Comparison of ENCODE assay signal across 8 mouse cellular contexts in genomic region chr14:76031117-76031842, GRCm38 (mm10). TPM values are rescaled to one million over a fixed set of nuclear protein-coding genes. Genes with fewer than 3 reads are reported as not detected.
DNase-seq lines count a peak whose midpoint lies in the region; ATAC-seq lines count a peak whose summit lies in the region.

No protein-coding gene starts in this region.

- no peak for ATAC-seq in embryonic facial prominence, embryonic 12.5 days (ENCODE audit: insufficient number of reproducible peaks, insufficient read depth, low FRiP score, low TSS enrichment)
- ATAC-seq in heart, embryonic 15.5 days (replicated peaks; ENCODE audit: insufficient number of reproducible peaks, insufficient read depth, low FRiP score, low read depth): no peak
- peak; percentile 46 for ATAC-seq in midbrain, embryonic 13.5 days
- no peak for ATAC-seq in monocyte, adult 5-6 weeks (replicated peaks; ENCODE audit: insufficient number of reproducible peaks, low FRiP score, low TSS enrichment, poor library complexity, severe bottlenecking)
- no peak for ATAC-seq in liver, embryonic 12.5 days

- no peak overlapping the region for H3K27ac ChIP-seq in embryonic facial prominence, embryonic 12.5 days
- peak overlapping the region; percentile 31; the same call in 1 of the 2 replicates for H3K27ac ChIP-seq in heart, embryonic 15.5 days
- H3K27ac ChIP-seq in midbrain, embryonic 13.5 days: peak overlapping the region; percentile 91
- no peak overlapping the region for H3K27ac ChIP-seq in liver, embryonic 12.5 days

- 42% methylated on average over 11 of the region's 11 CpGs for WGBS in embryonic facial prominence, embryonic 12.5 days
- 41% methylated on average over 11 of the region's 11 CpGs for WGBS in heart, embryonic 15.5 days
- 37% methylated on average over 11 of the region's 11 CpGs for WGBS in midbrain, embryonic 13.5 days
- 63% methylated on average over 11 of the region's 11 CpGs for WGBS in liver, embryonic 12.5 days (ENCODE audit: insufficient replicate concordance)

- H3K9ac ChIP-seq in embryonic facial prominence, embryonic 12.5 days: no peak overlapping the region
- H3K9ac ChIP-seq in heart, embryonic 15.5 days: no peak overlapping the region
- H3K9ac ChIP-seq in midbrain, embryonic 13.5 days (replicated peaks): no peak overlapping the region
- H3K9ac ChIP-seq in liver, embryonic 12.5 days: no peak overlapping the region

- DNase-seq in right cerebral cortex, postnatal 14 days: peak; percentile 9
- DNase-seq in right cerebral cortex, postnatal 36 days (ENCODE audit: low spot score in 2 of 2): no peak
- no peak for DNase-seq in embryo, embryonic 11 days

- no peaks in the 10 kb centered on the region for H3K27me3 ChIP-seq in embryonic facial prominence, embryonic 12.5 days
- no peaks in the 10 kb centered on the region for H3K27me3 ChIP-seq in heart, embryonic 15.5 days
- H3K27me3 ChIP-seq in midbrain, embryonic 13.5 days: no peaks in the 10 kb centered on the region
- H3K27me3 ChIP-seq in liver, embryonic 12.5 days (replicated peaks): no peaks in the 10 kb centered on the region; the same call in 1 of the 2 replicates

- H3K36me3 ChIP-seq in embryonic facial prominence, embryonic 12.5 days: no peaks in the 10 kb centered on the region
- no peaks in the 10 kb centered on the region for H3K36me3 ChIP-seq in heart, embryonic 15.5 days
- no peaks in the 10 kb centered on the region for H3K36me3 ChIP-seq in midbrain, embryonic 13.5 days
- no peaks in the 10 kb centered on the region for H3K36me3 ChIP-seq in liver, embryonic 12.5 days

- H3K4me3 ChIP-seq in embryonic facial prominence, embryonic 12.5 days: no peak overlapping the region
- H3K4me3 ChIP-seq in heart, embryonic 15.5 days: no peak overlapping the region
- H3K4me3 ChIP-seq in midbrain, embryonic 13.5 days (replicated peaks): no peak overlapping the region
- no peak overlapping the region for H3K4me3 ChIP-seq in liver, embryonic 12.5 days

- H3K4me1 ChIP-seq in embryonic facial prominence, embryonic 12.5 days: peaks cover 23% of the 10 kb centered on the region
- peaks cover 7% of the 10 kb centered on the region for H3K4me1 ChIP-seq in heart, embryonic 15.5 days (replicated peaks)
- H3K4me1 ChIP-seq in midbrain, embryonic 13.5 days (replicated peaks): peaks cover 48% of the 10 kb centered on the region
- no peaks in the 10 kb centered on the region for H3K4me1 ChIP-seq in liver, embryonic 12.5 days

- 0 out of 2 replicates have a peak overlapping the region, but pooled peaks have one; percentile 11 for H3K4me2 ChIP-seq in embryonic facial prominence, embryonic 12.5 days (replicated peaks)
- peak overlapping the region; percentile 26; the same call in 1 of the 2 replicates for H3K4me2 ChIP-seq in heart, embryonic 15.5 days
- no peak overlapping the region for H3K4me2 ChIP-seq in midbrain, embryonic 13.5 days (replicated peaks)
- H3K4me2 ChIP-seq in liver, embryonic 12.5 days: no peak overlapping the region

- H3K9me3 ChIP-seq in embryonic facial prominence, embryonic 12.5 days: no peaks in the 10 kb centered on the region
- H3K9me3 ChIP-seq in heart, embryonic 15.5 days (replicated peaks): no peaks in the 10 kb centered on the region
- no peaks in the 10 kb centered on the region for H3K9me3 ChIP-seq in midbrain, embryonic 13.5 days
- H3K9me3 ChIP-seq in liver, embryonic 12.5 days (replicated peaks): no peaks in the 10 kb centered on the region

RNA-seq across cellular contexts. Expression of gene Gtf2f2, which starts 20.6 kb away (rescaled TPM):
- polyA plus RNA-seq in embryonic facial prominence, embryonic 12.5 days (2016; fragmentation: Nextera tagmentation; extraction: Ambion mirVana): 37.7 and 39.5 TPM in 2 replicates
- polyA plus RNA-seq in heart, embryonic 15.5 days (2015; fragmentation: Nextera tagmentation; extraction: Ambion mirVana): 23.3 and 23.7 TPM in 2 replicates
- polyA plus RNA-seq in midbrain, embryonic 13.5 days (2015; fragmentation: Nextera tagmentation; extraction: Ambion mirVana): 42.7 and 44.0 TPM in 2 replicates
- 51.1 to 70.9 TPM (median 53.0 TPM) in 3 replicates for total RNA-seq in monocyte, adult 5-6 weeks (2017)
- 39.4 and 40.8 TPM in 2 replicates for polyA plus RNA-seq in liver, embryonic 12.5 days (2016; fragmentation: Nextera tagmentation; extraction: Ambion mirVana)

Comparison
In these comparisons a context has a peak if more than half of its experiments do, and no peak if none do; other contexts are left out.
1. H3K27ac ChIP-seq: peak in heart, embryonic 15.5 days (single experiment) and midbrain, embryonic 13.5 days (single experiment); none in embryonic facial prominence, embryonic 12.5 days (single experiment) and liver, embryonic 12.5 days (single experiment).
2. H3K4me2 ChIP-seq: peak in embryonic facial prominence, embryonic 12.5 days (single experiment) and heart, embryonic 15.5 days (single experiment); none in midbrain, embryonic 13.5 days (single experiment) and liver, embryonic 12.5 days (single experiment).